Mouse (Mus musculus): Measurements from ENCODE around the gene Alpi.

- TF ChIP-seq ZC3H11A (IDR thresholded peaks at IDR 0.05; ENCODE audit: low read depth, low read length) = no peak
- TF ChIP-seq SMC3 (IDR thresholded peaks at IDR 0.05; ENCODE audit: low read depth, low read length) = no peak
- TF ChIP-seq ZNF384 (IDR thresholded peaks at IDR 0.05; ENCODE audit: low read depth, low read length) = no peak
- TF ChIP-seq RAD21 (IDR thresholded peaks at IDR 0.05; ENCODE audit: low read depth, low read length) = no peak
- no peak for TF ChIP-seq USF2 (IDR thresholded peaks at IDR 0.05; ENCODE audit: borderline replicate concordance in 1 of 2, insufficient read depth in 1 of 2, low read depth in 1 of 2, low read length in 2 of 2)
- TF ChIP-seq MAZ (IDR thresholded peaks at IDR 0.05; ENCODE audit: low read depth, low read length) = no peak
- no peak for TF ChIP-seq POLR2A (IDR thresholded peaks at IDR 0.05; ENCODE audit: control insufficient read depth in 1 of 2, insufficient read depth in 1 of 2, low read depth in 1 of 2, low read length in 2 of 2, poor library complexity in 1 of 2)
- no peak for TF ChIP-seq JUND (IDR thresholded peaks at IDR 0.05; ENCODE audit: low read depth, low read length)
- TF ChIP-seq EP300 (IDR thresholded peaks at IDR 0.05; ENCODE audit: low read depth in 1 of 2, low read length in 2 of 2) = no peak
- no peak for TF ChIP-seq TAL1 (IDR thresholded peaks at IDR 0.05; ENCODE audit: low read length)
- no peak for TF ChIP-seq KAT2A (conservative IDR thresholded peaks at IDR 0.05; ENCODE audit: low read depth, low read length)
- no peak for TF ChIP-seq ZMIZ1 (IDR thresholded peaks at IDR 0.05; ENCODE audit: low read depth, low read length)
These were observed 11.6 kb downstream of the Alpi start, which contains the start of gene Alppl2 for GRCm38 (mm10) chr1:87089828-87090227.

Measured in MEL (cell line).